Mouse (Mus musculus) C2C12 (cell line): ENCODE measurements around the gene Nrxn1. TPM values are rescaled to one million over a fixed set of nuclear protein-coding genes. Genes with fewer than 3 reads are reported as not detected.
A peak's percentile ranks its signal among the peaks of the same experiment; 100 is the strongest.

Source experiments
- H3K27me3 ChIP-seq: one replicate; pipeline ENCODE4 v1.6.1; 2011; ENCODE audit not compliant: control insufficient read depth, insufficient read depth, insufficient read length
- H3K36me3 ChIP-seq: one replicate; pipeline ENCODE4 v1.6.1; 2011; ENCODE audit not compliant: control insufficient read depth, insufficient read depth
- H3K4me3 ChIP-seq: one replicate; pipeline ENCODE4 v1.5.1; 2011; ENCODE audit warnings: mild to moderate bottlenecking, control low read depth; ENCODE audit not compliant: poor library complexity, insufficient read depth, severe bottlenecking
- H3K79me2 ChIP-seq: one replicate; pipeline ENCODE4 v1.6.1; 2011; ENCODE audit not compliant: control insufficient read depth, insufficient read depth
- H3K79me3 ChIP-seq: one replicate; pipeline ENCODE4 v1.6.1; 2011; ENCODE audit warnings: low read depth, control low read depth
- H3ac ChIP-seq: one replicate; pipeline ENCODE3; 2011; ENCODE audit warnings: low read depth; ENCODE audit not compliant: control insufficient read depth, insufficient read length
- CEBPB ChIP-seq: IDR thresholded peaks from one replicate; pipeline ENCODE4 v1.6.1; 2011; ENCODE audit warnings: low read depth, mild to moderate bottlenecking, control low read depth, moderate library complexity
- CTCF ChIP-seq: IDR thresholded peaks from one replicate; pipeline ENCODE4 v1.5.1; 2011; ENCODE audit not compliant: control insufficient read depth, insufficient read depth, insufficient read length
- FOSL1 ChIP-seq: IDR thresholded peaks from one replicate; pipeline ENCODE4 v1.8.0; 2011; ENCODE audit warnings: mild to moderate bottlenecking, low read length; ENCODE audit not compliant: poor library complexity, insufficient read depth, severe bottlenecking
- MAX ChIP-seq: IDR thresholded peaks from one replicate; pipeline ENCODE4 v1.6.1; 2011; ENCODE audit warnings: mild to moderate bottlenecking, control low read depth
- MYOD1 ChIP-seq: IDR thresholded peaks from one replicate; pipeline ENCODE4 v1.6.1; 2011; ENCODE audit warnings: low read depth; ENCODE audit not compliant: control insufficient read depth, insufficient read length
- MYOG ChIP-seq: IDR thresholded peaks from one replicate; pipeline ENCODE4 v1.6.1; 2011; ENCODE audit not compliant: control insufficient read depth, insufficient read length; ENCODE audit errors: extremely low read depth
- USF1 ChIP-seq: IDR thresholded peaks from one replicate; pipeline ENCODE4 v1.6.1; 2011; ENCODE audit warnings: low read depth, mild to moderate bottlenecking, control low read depth, moderate library complexity
- polyA plus RNA-seq: library from polyadenylated mRNA; unstranded; fragments of >200 nt; fragmentation: generic; extraction: Trizol; gene quantifications from one replicate; pipeline ENCODE4 v1.2.1, GENCODE M21; 2012; ENCODE audit warnings: missing spikeins

Gene Nrxn1
- polyA plus RNA-seq, 1 experiment, result 0.22 TPM

- no peaks in the 10 kb centered on the region for H3K36me3 ChIP-seq
- H3K4me3 ChIP-seq, result no peak overlapping the region
- no peaks in the 10 kb centered on the region for H3K79me2 ChIP-seq
- no peaks in the 10 kb centered on the region for H3K79me3 ChIP-seq
- no peaks in the 10 kb centered on the region for H3K27me3 ChIP-seq
- H3ac ChIP-seq, result no peak overlapping the region
- no peak for TF ChIP-seq MYOG
- no peak for TF ChIP-seq CEBPB
- TF ChIP-seq USF1, result no peak
- no peak for TF ChIP-seq MAX
- TF ChIP-seq CTCF, result no peak
- no peak for TF ChIP-seq FOSL1
- TF ChIP-seq MYOD1, result no peak
Measured at GRCm38 (mm10) chr17:90621828-90622227, 471.0 kb downstream of the Nrxn1 start.

DNA sequence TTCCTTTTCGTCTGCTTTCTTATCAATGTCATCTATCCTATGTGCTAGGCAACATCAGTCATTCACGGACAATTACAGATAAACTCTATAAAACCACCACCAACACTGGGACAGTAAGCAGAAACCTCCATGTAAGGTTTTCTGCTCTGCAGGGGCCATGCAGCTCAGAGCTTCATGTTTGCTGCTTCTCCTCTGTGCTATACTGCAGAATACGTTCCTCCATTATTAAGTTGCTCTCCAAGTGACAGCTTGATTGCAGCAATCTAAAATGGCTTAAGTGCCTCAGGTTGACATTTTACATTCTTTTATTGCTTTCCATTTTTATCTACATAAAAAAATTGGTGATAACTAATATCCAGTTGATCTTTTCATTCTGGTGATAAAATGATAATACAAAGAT lies 477.9 kb downstream of the Nrxn1 start:
- H3K27me3 ChIP-seq, result no peaks in the 10 kb centered on the region
- H3ac ChIP-seq, result no peak overlapping the region
- TF ChIP-seq MYOD1, result no peak
- no peak for TF ChIP-seq MYOG
- TF ChIP-seq CTCF, result no peak
- no peaks in the 10 kb centered on the region for H3K79me3 ChIP-seq
- no peak overlapping the region for H3K4me3 ChIP-seq
- H3K36me3 ChIP-seq, result no peaks in the 10 kb centered on the region
- H3K79me2 ChIP-seq, result no peaks in the 10 kb centered on the region

- no peak overlapping the region for H3K4me3 ChIP-seq
- H3K27me3 ChIP-seq, result no peaks in the 10 kb centered on the region
- no peaks in the 10 kb centered on the region for H3K36me3 ChIP-seq
- no peaks in the 10 kb centered on the region for H3K79me2 ChIP-seq
- TF ChIP-seq CEBPB (peak; percentile 47), FOSL1 (peak; percentile 76), USF1 (no peak), MAX (no peak), MYOD1 (peak; percentile 74), CTCF (no peak)
- H3K79me3 ChIP-seq, result no peaks in the 10 kb centered on the region
- no peak overlapping the region for H3ac ChIP-seq
Measured at GRCm38 (mm10) chr17:90607427-90607806, 485.5 kb downstream of the Nrxn1 start.

GRCm38 (mm10) chr17:90606718-90607426 lies 486.0 kb downstream of the Nrxn1 start:
- TF ChIP-seq MYOG (no peak), MAX (no peak), FOSL1 (no peak), CEBPB (no peak), MYOD1 (no peak), CTCF (no peak), USF1 (no peak)

GRCm38 (mm10) chr17:90599570-90600524 lies 493.0 kb downstream of the Nrxn1 start:
- no peak overlapping the region for H3ac ChIP-seq
- TF ChIP-seq MYOD1, result no peak
- TF ChIP-seq CEBPB, result no peak
- no peak for TF ChIP-seq MYOG
- no peak for TF ChIP-seq MAX
- TF ChIP-seq FOSL1, result no peak
- no peak for TF ChIP-seq USF1
- no peaks in the 10 kb centered on the region for H3K27me3 ChIP-seq
- H3K79me3 ChIP-seq, result no peaks in the 10 kb centered on the region
- H3K79me2 ChIP-seq, result no peaks in the 10 kb centered on the region
- H3K4me3 ChIP-seq, result no peak overlapping the region
- H3K36me3 ChIP-seq, result no peaks in the 10 kb centered on the region

More at GRCm38 (mm10) chr17:90606718-90607426, 486.0 kb downstream of the Nrxn1 start:
- Histone ChIP-seq H3K4me3 (no peak overlapping the region), H3K79me3 (no peaks in the 10 kb centered on the region), H3K36me3 (no peaks in the 10 kb centered on the region), H3ac (no peak overlapping the region), H3K27me3 (no peaks in the 10 kb centered on the region), H3K79me2 (no peaks in the 10 kb centered on the region)
